Mouse (Mus musculus) right cerebral cortex, postnatal 10 days (tissue): Measurements from ENCODE around the gene Nek6.

ENCODE experiments used
- DNase-seq, 2 experiments: peaks; one replicate each; pipeline ENCODE4 v3.0.0; 2021; ENCODE audit warnings: low spot score in 2 of 2

Nek6 gene

GRCm38 (mm10) chr2:38536331-38536731 is 24.9 kb downstream of the Nek6 start:
- DNase-seq: peak; percentile 57 to 58

- DNase-seq: no peak
Observed at GRCm38 (mm10) chr2:38539677-38540076, 28.2 kb downstream of the Nek6 start.

GRCm38 (mm10) chr2:38540666-38541065 is 29.2 kb downstream of the Nek6 start:
- DNase-seq: no peak

- DNase-seq: no peak
Observed at GRCm38 (mm10) chr2:38541101-38541500, 29.7 kb downstream of the Nek6 start.

GRCm38 (mm10) chr2:38541570-38541969 is 30.1 kb downstream of the Nek6 start:
- DNase-seq: no peak

GRCm38 (mm10) chr2:38542366-38542765 is 30.9 kb downstream of the Nek6 start:
- DNase-seq: no peak

- DNase-seq: no peak
Observed at GRCm38 (mm10) chr2:38543158-38543557, 31.7 kb downstream of the Nek6 start.

- DNase-seq: no peak
Observed at GRCm38 (mm10) chr2:38544341-38544740, 32.9 kb downstream of the Nek6 start.

GRCm38 (mm10) chr2:38544982-38545381 is 33.5 kb downstream of the Nek6 start:
- no peak for DNase-seq

- no peak for DNase-seq
Observed at GRCm38 (mm10) chr2:38545706-38546105, 34.3 kb downstream of the Nek6 start.

GRCm38 (mm10) chr2:38546222-38546621 is 34.8 kb downstream of the Nek6 start:
- no peak for DNase-seq

GRCm38 (mm10) chr2:38546748-38547147 is 35.3 kb downstream of the Nek6 start:
- no peak for DNase-seq

GRCm38 (mm10) chr2:38547793-38548517 is 36.5 kb downstream of the Nek6 start:
- no peak for DNase-seq

GRCm38 (mm10) chr2:38552004-38552443 is 40.6 kb downstream of the Nek6 start:
- no peak for DNase-seq

GRCm38 (mm10) chr2:38554226-38554995 is 43.0 kb downstream of the Nek6 start:
- DNase-seq: no peak

GRCm38 (mm10) chr2:38555659-38556058 is 44.2 kb downstream of the Nek6 start:
- DNase-seq: no peak

GRCm38 (mm10) chr2:38556721-38557120 is 45.3 kb downstream of the Nek6 start:
- DNase-seq: no peak

- no peak for DNase-seq
Observed at GRCm38 (mm10) chr2:38560296-38561227, 49.1 kb downstream of the Nek6 start.

GRCm38 (mm10) chr2:38562596-38562995 is 51.2 kb downstream of the Nek6 start:
- DNase-seq: no peak

- no peak for DNase-seq
Observed at GRCm38 (mm10) chr2:38571971-38572601, 60.6 kb downstream of the Nek6 start.

- DNase-seq: no peak
Observed at GRCm38 (mm10) chr2:38574697-38575096, 63.3 kb downstream of the Nek6 start.
